In the genomic region with DNA sequence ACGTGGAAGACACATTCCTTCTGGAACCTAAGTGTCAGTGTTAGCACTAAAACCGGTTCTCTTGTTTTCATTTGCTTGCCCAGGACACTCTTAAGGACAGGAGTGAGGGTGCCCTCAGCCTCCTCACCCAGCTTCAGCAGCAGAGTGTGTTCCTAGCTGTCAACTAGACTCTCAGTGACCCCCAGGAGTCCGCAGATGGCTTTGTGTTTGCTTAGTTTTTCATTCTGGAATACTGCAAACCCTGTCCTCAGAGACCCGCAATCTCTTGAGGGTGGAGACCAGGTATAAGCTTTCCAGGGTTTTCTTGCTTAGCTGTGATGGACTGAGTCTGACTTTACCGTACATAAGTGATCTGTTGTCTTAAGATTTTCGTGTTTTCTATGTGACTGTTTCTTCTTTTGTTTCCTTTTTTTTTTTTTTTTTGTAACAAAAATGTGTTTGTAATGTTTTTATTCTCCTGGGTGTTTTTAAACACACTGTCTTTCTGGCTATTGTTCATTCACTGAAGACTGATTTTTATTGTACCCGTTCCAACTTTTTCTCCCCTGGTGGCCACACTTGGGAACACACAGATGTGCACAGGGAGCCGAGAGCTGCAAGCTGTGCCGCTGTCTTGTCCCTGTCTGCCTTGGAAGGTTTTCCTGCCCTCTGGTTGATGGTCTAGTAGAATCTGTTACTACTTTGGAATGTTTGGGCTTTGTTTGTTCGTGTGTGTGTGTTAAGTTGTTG, we compare ENCODE assay signal across 8 mouse cellular contexts. TPM values are rescaled to one million over a fixed set of nuclear protein-coding genes. Genes with fewer than 3 reads are reported as not detected.
DNase-seq lines count a peak whose midpoint lies in the region; ATAC-seq lines count a peak whose summit lies in the region.

No protein-coding gene starts in this region.

- no peak for ATAC-seq in hindbrain, embryonic 11.5 days (ENCODE audit: low FRiP score)
- ATAC-seq in hindbrain, embryonic 16.5 days, result no peak
- 0 out of 2 replicates have a peak, but pooled peaks have one; percentile 39 for ATAC-seq in granulocyte monocyte progenitor cell, adult 5-6 weeks (replicated peaks; ENCODE audit: poor library complexity, severe bottlenecking)

- no peak overlapping the region for H3K9ac ChIP-seq in hindbrain, embryonic 11.5 days (ENCODE audit: low read depth, low read length)
- no peak overlapping the region for H3K9ac ChIP-seq in hindbrain, embryonic 16.5 days (ENCODE audit: low read depth, low read length)

- H3K27me3 ChIP-seq in hindbrain, embryonic 11.5 days (ENCODE audit: control insufficient read depth, insufficient read depth, low read length), result no peaks in the 10 kb centered on the region
- H3K27me3 ChIP-seq in hindbrain, embryonic 16.5 days (replicated peaks; ENCODE audit: control insufficient read depth, insufficient read depth, low read length), result no peaks in the 10 kb centered on the region

- 59% methylated on average over 10 of the region's 10 CpGs for WGBS in hindbrain, embryonic 11.5 days
- 51% methylated on average over 10 of the region's 10 CpGs for WGBS in hindbrain, embryonic 16.5 days

- H3K36me3 ChIP-seq in hindbrain, embryonic 11.5 days (ENCODE audit: control insufficient read depth, insufficient read depth, low read length), result no peaks in the 10 kb centered on the region
- no peaks in the 10 kb centered on the region for H3K36me3 ChIP-seq in hindbrain, embryonic 16.5 days (ENCODE audit: control insufficient read depth, insufficient read depth, low read length)

- H3K4me3 ChIP-seq in hindbrain, embryonic 11.5 days (ENCODE audit: low read depth, low read length), result no peak overlapping the region
- no peak overlapping the region for H3K4me3 ChIP-seq in hindbrain, embryonic 16.5 days (ENCODE audit: low read length)

- H3K9me3 ChIP-seq in hindbrain, embryonic 11.5 days (ENCODE audit: control insufficient read depth, low read length), result no peaks in the 10 kb centered on the region
- H3K9me3 ChIP-seq in hindbrain, embryonic 16.5 days (ENCODE audit: control insufficient read depth, low read length), result no peaks in the 10 kb centered on the region

- peak; percentile 42 for DNase-seq in hindbrain, embryonic 11.5 days (ENCODE audit: low spot score)
- peak; percentile 56 for DNase-seq in urinary bladder, postnatal 14 days (ENCODE audit: low spot score)
- no peak for DNase-seq in urinary bladder, postnatal 10 days (ENCODE audit: low spot score)
- DNase-seq in lung, postnatal 14 days, result peak; percentile 71
- no peak for DNase-seq in cerebellum, postnatal 36 days
- DNase-seq in cerebellum, adult 11-12 months, result no peak

- H3K4me2 ChIP-seq in hindbrain, embryonic 11.5 days (replicated peaks; ENCODE audit: low read depth, low read length), result no peak overlapping the region
- H3K4me2 ChIP-seq in hindbrain, embryonic 16.5 days (ENCODE audit: low read length), result no peak overlapping the region

- H3K4me1 ChIP-seq in hindbrain, embryonic 11.5 days (replicated peaks; ENCODE audit: control insufficient read depth, insufficient read depth, low read length), result no peaks in the 10 kb centered on the region
- peaks cover 5% of the 10 kb centered on the region; the same call in 1 of the 2 replicates for H3K4me1 ChIP-seq in hindbrain, embryonic 16.5 days (ENCODE audit: control insufficient read depth, insufficient read depth, low read depth, low read length)

- H3K27ac ChIP-seq in hindbrain, embryonic 11.5 days (ENCODE audit: low read depth, low read length), result no peak overlapping the region
- H3K27ac ChIP-seq in hindbrain, embryonic 16.5 days (ENCODE audit: low read depth, low read length), result no peak overlapping the region

RNA-seq across cellular contexts. Expression of a gene that starts 40.6 kb away (rescaled TPM):
- 94.3 and 105 TPM in 2 replicates for polyA plus RNA-seq in hindbrain, embryonic 11.5 days (2014; fragmentation: Nextera tagmentation; extraction: Ambion mirVana)
- 46.7 and 50.7 TPM in 2 replicates for polyA plus RNA-seq in hindbrain, embryonic 16.5 days (2015; fragmentation: Nextera tagmentation; extraction: Ambion mirVana)
- 49.9 and 71.0 TPM in 2 replicates for total RNA-seq in granulocyte monocyte progenitor cell, adult 5-6 weeks (2014; fragmentation: Nextera tagmentation)
- 55.9 and 60.1 TPM in 2 replicates for total RNA-seq in granulocyte monocyte progenitor cell, adult 5-6 weeks (2017)

RNA-seq across cellular contexts. Expression of a gene that starts 44.8 kb away (rescaled TPM):
- 13.4 and 19.1 TPM in 2 replicates for polyA plus RNA-seq in hindbrain, embryonic 11.5 days (2014; fragmentation: Nextera tagmentation; extraction: Ambion mirVana)
- polyA plus RNA-seq in hindbrain, embryonic 16.5 days (2015; fragmentation: Nextera tagmentation; extraction: Ambion mirVana), result 16.5 and 18.8 TPM in 2 replicates
- 18.8 and 23.8 TPM in 2 replicates for total RNA-seq in granulocyte monocyte progenitor cell, adult 5-6 weeks (2014; fragmentation: Nextera tagmentation)
- total RNA-seq in granulocyte monocyte progenitor cell, adult 5-6 weeks (2017), result 21.7 and 25.8 TPM in 2 replicates

Comparison
In these comparisons a context has a peak if more than half of its experiments do, and no peak if none do; other contexts are left out.
1. DNase-seq: peak in hindbrain, embryonic 11.5 days (single experiment), urinary bladder, postnatal 14 days (single experiment) and lung, postnatal 14 days (single experiment); none in urinary bladder, postnatal 10 days (single experiment), cerebellum, postnatal 36 days (0 of 2) and cerebellum, adult 11-12 months (single experiment).